Mouse (Mus musculus) intestine, embryonic 14.5 days (tissue): ENCODE measurements around the gene Pcdh9. TPM values are rescaled to one million over a fixed set of nuclear protein-coding genes. Genes with fewer than 3 reads are reported as not detected.
"Not testable (repeated sequence)": the region's sequence is repeated elsewhere in the genome, so short reads cannot be mapped to it uniquely, and the experiment has no call there.

ENCODE experiments used
- ATAC-seq: fragments of 200-750 bp; cut with Nextera tagmentation; replicated peaks from 2 replicates; pipeline ENCODE4 v1.8.0; 2017; ENCODE audit warnings: low read depth, moderate number of reproducible peaks, moderate TSS enrichment, moderate library complexity; ENCODE audit not compliant: low FRiP score, low TSS enrichment
- DNase-seq: peaks from one replicate; pipeline ENCODE4 v3.0.0-alpha.2; 2018; ENCODE audit warnings: low spot score
- H3K27ac ChIP-seq: fragments of 300-500 bp; sonication (generic); 2 replicates; pipeline ENCODE4 v1.5.1; 2014; ENCODE audit warnings: low read depth, mild to moderate bottlenecking, control low read depth
- H3K27me3 ChIP-seq: fragments of 300-500 bp; sonication (generic); replicated peaks from 2 replicates; pipeline ENCODE4 v1.6.1; 2014; ENCODE audit warnings: low read length, control low read depth; ENCODE audit not compliant: control insufficient read depth, insufficient read depth
- H3K36me3 ChIP-seq: fragments of 300-500 bp; sonication (generic); 2 replicates; pipeline ENCODE4 v1.6.1; 2014; ENCODE audit warnings: low read length, control low read depth; ENCODE audit not compliant: control insufficient read depth, insufficient read depth
- H3K4me1 ChIP-seq: fragments of 300-500 bp; sonication (generic); replicated peaks from 2 replicates; pipeline ENCODE4 v1.6.1; 2014; ENCODE audit warnings: low read length, control low read depth, mixed read lengths; ENCODE audit not compliant: control insufficient read depth, insufficient read depth
- H3K4me2 ChIP-seq: fragments of 300-500 bp; sonication (generic); 2 replicates; pipeline ENCODE4 v1.6.1; 2014; ENCODE audit warnings: low read length
- H3K4me3 ChIP-seq: fragments of 300-500 bp; sonication (generic); 2 replicates; pipeline ENCODE4 v1.5.1; 2014; ENCODE audit warnings: low read depth, low read length, control low read depth, mixed read lengths
- H3K9ac ChIP-seq: fragments of 300-500 bp; sonication (generic); 2 replicates; pipeline ENCODE4 v1.6.1; 2014; ENCODE audit warnings: mild to moderate bottlenecking, low read length
- H3K9me3 ChIP-seq: fragments of 300-500 bp; sonication (generic); 2 replicates; pipeline ENCODE4 v1.6.1; 2016; ENCODE audit warnings: low read length, control low read depth; ENCODE audit not compliant: control insufficient read depth
- WGBS: fragments of 180-500 bp; shearing (Covaris S2); extraction: QIAGEN DNeasy Blood & Tissue Kit; methylation state at CpG from one replicate; pipeline ENCODE4 v1.1.7; 2014; 5-methylcytosine and 5-hydroxymethylcytosine counted together
- polyA plus RNA-seq: library from polyadenylated mRNA; unstranded; fragments of >200 nt; fragmentation: Nextera tagmentation; extraction: Ambion mirVana; gene quantifications from 2 replicates; pipeline ENCODE4 v1.2.1, GENCODE M21; 2014

The Pcdh9 gene
- polyA plus RNA-seq, 1 experiment from 2014 or later, result 23.3 TPM

DNA sequence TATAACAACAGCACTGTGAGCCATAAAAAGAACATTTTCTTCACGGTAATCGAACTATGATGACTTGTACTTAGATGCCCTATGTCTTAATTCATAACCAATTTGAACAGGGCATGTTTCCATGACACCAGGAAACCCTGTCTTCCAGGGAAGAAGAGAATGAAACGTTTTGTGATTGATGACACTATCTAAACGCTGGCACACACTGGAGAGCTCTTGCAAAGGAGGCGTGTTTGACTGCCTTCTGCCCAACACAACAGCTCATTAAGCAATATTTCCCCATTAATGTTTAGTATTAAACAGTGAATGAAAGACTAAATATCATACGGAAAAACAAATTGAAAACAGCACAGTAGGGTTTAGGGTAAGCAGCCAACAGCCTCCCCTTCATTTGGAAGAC is 656.9 kb downstream of the Pcdh9 start:
- no peaks in the 10 kb centered on the region for H3K4me1 ChIP-seq
- H3K9ac ChIP-seq, result no peak overlapping the region
- H3K27me3 ChIP-seq, result no peaks in the 10 kb centered on the region
- no peak overlapping the region for H3K4me2 ChIP-seq
- DNase-seq (no peak), ATAC-seq (no peak)
- no peaks in the 10 kb centered on the region for H3K36me3 ChIP-seq
- no peak overlapping the region for H3K4me3 ChIP-seq
- H3K27ac ChIP-seq, result no peak overlapping the region
- H3K9me3 ChIP-seq, result no peaks in the 10 kb centered on the region
- 55% methylated on average over 6 of the region's 6 CpGs for WGBS

DNA sequence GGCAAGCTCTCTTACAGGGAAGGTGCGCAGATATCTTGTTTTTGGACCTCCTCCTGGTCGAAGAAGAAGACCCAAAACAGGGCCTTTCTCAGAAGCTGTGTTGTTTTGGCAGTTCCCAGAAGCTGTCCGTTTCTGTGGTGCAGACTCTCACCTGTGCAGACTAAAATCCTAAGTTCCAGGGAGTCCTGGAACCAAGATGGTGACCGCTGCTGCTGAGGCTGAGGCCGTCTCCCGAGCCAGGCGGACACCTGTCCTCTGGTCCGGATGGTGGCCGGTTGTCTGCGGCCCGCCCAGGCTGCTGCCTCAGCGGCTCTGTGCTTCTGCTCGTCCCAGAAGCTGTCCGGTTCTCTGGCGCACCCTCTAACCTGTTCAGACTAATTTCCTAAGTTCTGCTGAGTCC is 675.6 kb downstream of the Pcdh9 start:
- not testable (repeated sequence) for DNase-seq, H3K4me2 ChIP-seq, ATAC-seq, H3K9ac ChIP-seq, H3K27ac ChIP-seq, H3K4me3 ChIP-seq, H3K9me3 ChIP-seq, H3K4me1 ChIP-seq, H3K27me3 ChIP-seq, H3K36me3 ChIP-seq
- 93% methylated on average over 6 of the region's 15 CpGs for WGBS

DNA sequence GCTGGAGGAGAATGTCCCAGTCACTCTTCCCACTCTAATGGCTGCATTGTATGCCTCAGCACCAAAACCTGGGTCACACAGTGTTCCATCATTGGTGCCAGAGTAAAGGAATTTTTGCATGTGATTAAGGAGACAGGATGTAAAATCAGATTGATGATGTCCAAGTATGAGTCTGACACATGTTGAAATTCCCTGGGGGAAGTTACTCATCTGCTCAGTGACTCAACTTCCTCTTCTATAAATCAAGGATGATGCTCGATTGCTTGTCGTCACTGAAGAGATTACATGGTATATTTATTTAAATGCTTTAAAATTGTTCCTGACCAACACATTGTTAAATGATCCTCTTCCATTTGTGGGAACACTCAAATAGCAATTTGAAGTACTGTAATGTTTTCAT is 690.7 kb downstream of the Pcdh9 start:
- WGBS, result 53% methylated on average over 2 of the region's 2 CpGs
- Histone ChIP-seq H3K27me3 (no peaks in the 10 kb centered on the region), H3K36me3 (no peaks in the 10 kb centered on the region), H3K27ac (no peak overlapping the region), H3K4me3 (no peak overlapping the region), H3K9ac (no peak overlapping the region), H3K9me3 (no peaks in the 10 kb centered on the region), H3K4me1 (no peaks in the 10 kb centered on the region), H3K4me2 (no peak overlapping the region)
- DNase-seq (no peak), ATAC-seq (no peak)

DNA sequence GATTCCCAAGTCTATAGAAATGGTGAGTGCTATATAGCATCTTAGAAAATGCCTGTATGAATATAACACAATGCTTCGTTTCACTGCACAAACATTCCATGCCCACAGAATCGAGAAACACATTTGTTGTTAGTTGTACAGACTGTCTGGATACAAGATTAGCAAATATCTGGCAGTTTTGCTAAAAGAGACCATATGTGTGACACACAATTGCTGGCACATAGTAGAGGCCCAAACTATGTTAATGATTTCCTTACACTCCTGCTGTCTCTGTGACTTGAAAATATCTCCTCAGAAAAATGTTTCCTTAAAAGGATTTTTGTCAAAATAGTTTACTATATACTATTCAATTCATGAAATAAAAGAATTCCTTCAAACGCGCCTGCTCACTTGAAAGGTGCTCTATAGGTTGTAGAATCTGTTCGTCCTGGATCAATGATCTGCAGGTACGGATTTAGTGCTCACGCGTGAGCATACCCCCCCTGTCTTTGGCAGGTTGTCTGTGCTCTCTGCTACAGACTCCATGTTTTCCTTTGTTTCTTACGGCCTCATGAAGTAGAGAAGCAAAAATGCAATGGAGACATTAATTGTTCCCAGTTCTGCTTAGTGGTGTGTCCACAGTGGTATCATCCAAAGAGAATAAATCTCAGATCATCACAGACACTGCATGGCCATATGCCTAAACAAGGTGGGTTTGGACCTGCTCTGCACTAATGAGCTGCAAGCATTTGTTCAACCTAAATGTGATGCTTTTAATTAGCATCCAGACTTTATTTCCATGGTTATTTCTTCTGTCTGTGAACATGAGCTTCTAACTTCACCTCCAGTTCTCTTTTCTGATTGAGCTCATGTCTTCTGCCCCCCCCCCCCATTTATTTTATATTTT is 707.6 kb downstream of the Pcdh9 start:
- WGBS, result 89% methylated on average over 9 of the region's 9 CpGs
- H3K9ac ChIP-seq, result no peak overlapping the region
- no peaks in the 10 kb centered on the region for H3K9me3 ChIP-seq
- no peaks in the 10 kb centered on the region for H3K27me3 ChIP-seq
- ATAC-seq, result no peak
- H3K4me1 ChIP-seq, result no peaks in the 10 kb centered on the region
- no peak overlapping the region for H3K27ac ChIP-seq
- H3K36me3 ChIP-seq, result no peaks in the 10 kb centered on the region
- no peak overlapping the region for H3K4me3 ChIP-seq
- no peak for DNase-seq
- H3K4me2 ChIP-seq, result no peak overlapping the region

DNA sequence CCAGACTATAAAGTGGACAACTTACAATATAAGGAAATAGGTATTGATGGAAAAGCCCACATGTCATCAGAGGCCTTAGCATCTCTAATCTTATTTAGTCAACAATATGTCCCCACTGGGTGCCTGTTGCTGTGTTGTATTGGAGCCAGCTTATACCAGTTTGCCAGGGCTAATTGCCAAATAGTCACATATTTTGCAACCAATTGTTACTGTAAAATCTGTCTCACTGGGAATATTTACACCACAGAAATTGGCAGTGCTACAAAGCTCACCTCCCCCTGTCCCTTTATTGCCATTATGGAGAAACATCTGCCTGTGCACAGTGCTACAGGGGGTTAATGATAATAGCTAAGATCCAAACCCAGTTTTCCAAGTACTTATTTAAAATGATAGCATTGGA is 721.3 kb downstream of the Pcdh9 start:
- DNase-seq (no peak), ATAC-seq (no peak)
- no peaks in the 10 kb centered on the region for H3K4me1 ChIP-seq
- no peak overlapping the region for H3K4me2 ChIP-seq
- H3K9me3 ChIP-seq, result no peaks in the 10 kb centered on the region
- no peak overlapping the region for H3K27ac ChIP-seq
- H3K36me3 ChIP-seq, result no peaks in the 10 kb centered on the region
- H3K9ac ChIP-seq, result no peak overlapping the region
- H3K27me3 ChIP-seq, result no peaks in the 10 kb centered on the region
- H3K4me3 ChIP-seq, result no peak overlapping the region

DNA sequence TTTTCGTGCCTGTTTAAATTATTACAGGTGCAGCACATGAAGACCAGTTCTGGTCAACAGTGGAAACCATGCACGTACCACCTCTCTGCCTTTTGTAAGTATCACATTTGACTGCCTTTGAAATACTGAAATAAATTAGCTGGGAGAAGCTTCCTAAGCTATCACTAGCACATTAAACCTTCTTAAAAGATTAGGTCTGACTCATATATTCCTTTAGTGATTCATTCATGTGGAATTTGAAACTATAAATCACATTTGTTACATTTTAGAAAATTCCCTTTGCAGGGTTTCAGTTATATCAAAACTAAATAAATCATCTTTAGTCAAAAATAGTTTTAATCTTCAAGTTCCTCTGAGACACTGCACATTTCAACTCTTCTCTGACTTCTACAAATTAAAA is 722.1 kb downstream of the Pcdh9 start:
- Histone ChIP-seq H3K4me1 (no peaks in the 10 kb centered on the region), H3K4me2 (no peak overlapping the region), H3K36me3 (no peaks in the 10 kb centered on the region), H3K9ac (no peak overlapping the region), H3K27ac (no peak overlapping the region), H3K9me3 (no peaks in the 10 kb centered on the region), H3K4me3 (no peak overlapping the region), H3K27me3 (no peaks in the 10 kb centered on the region)
- DNase-seq (no peak), ATAC-seq (no peak)
- WGBS, result 53% methylated on average over 2 of the region's 2 CpGs

DNA sequence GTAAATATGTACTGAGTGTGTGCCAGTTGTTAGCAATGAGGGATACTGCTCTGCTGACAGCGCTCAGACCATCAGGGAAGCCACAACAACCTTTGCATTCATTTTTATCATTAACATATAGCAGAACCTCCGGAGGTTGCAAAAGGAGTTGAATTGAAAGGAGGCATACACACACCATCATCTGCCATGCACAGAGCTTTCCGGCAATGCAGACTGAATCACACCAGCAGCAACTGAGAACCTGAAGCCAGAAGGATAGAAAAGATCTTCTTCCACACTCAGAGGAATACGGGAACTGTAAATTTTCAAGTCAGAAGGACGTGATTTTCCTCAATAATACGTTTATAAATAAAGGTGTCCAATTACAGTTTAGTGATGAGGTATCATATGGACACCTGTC is 747.1 kb downstream of the Pcdh9 start:
- no peak for DNase-seq
- Histone ChIP-seq H3K9me3 (no peaks in the 10 kb centered on the region), H3K4me2 (no peak overlapping the region), H3K27ac (no peak overlapping the region), H3K27me3 (no peaks in the 10 kb centered on the region), H3K9ac (no peak overlapping the region), H3K4me1 (no peaks in the 10 kb centered on the region), H3K4me3 (no peak overlapping the region), H3K36me3 (no peaks in the 10 kb centered on the region)
- 82% methylated on average over 6 of the region's 6 CpGs for whole genome bisulfite sequencing
- ATAC-seq, result no peak

DNA sequence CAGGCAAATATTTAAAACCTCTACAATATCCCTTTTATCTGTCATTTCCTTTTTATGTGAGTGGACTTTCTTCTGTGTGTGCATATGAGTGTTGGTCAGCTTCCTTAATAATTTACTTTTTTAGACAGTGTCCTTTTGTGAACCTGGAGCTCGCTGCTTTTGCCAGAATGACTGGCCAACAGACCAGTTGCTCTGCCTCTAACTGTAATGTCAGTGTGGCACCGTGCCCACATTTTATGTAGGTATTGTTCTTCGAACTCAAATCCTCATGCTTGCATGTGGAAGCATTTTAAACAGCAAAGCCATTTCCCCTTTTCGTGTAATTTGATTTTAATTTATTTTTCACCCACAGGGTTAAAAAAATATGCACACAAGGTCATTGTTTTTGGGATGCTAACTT is 748.4 kb downstream of the Pcdh9 start:
- Histone ChIP-seq H3K36me3 (no peaks in the 10 kb centered on the region), H3K9me3 (no peaks in the 10 kb centered on the region), H3K27ac (no peak overlapping the region), H3K27me3 (no peaks in the 10 kb centered on the region), H3K4me3 (no peak overlapping the region), H3K4me1 (no peaks in the 10 kb centered on the region), H3K9ac (no peak overlapping the region), H3K4me2 (no peak overlapping the region)
- DNase-seq (no peak), ATAC-seq (no peak)
- 77% methylated on average over 4 of the region's 4 CpGs for WGBS

DNA sequence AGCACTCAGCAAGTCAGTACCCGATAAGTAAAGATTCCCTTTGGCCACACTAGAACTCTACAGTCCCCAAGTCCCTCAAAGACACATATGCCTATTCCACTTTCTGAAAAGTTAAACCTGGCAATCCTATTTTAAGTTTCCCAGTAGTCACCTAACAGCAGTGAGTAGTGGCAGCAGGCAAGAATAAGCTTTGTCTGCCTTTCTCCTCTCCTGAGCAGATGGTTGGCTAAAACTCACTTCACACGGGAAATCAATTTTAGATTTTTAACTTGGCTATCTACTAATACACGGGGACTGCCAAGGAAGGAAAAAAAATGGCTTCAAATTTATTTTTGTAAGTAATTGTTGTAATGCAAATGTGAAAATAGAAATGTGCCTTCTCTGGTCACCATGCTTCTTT is 763.5 kb downstream of the Pcdh9 start:
- H3K4me2 ChIP-seq, result no peak overlapping the region
- H3K4me3 ChIP-seq, result no peak overlapping the region
- no peak overlapping the region for H3K27ac ChIP-seq
- H3K4me1 ChIP-seq, result no peaks in the 10 kb centered on the region
- H3K36me3 ChIP-seq, result no peaks in the 10 kb centered on the region
- H3K27me3 ChIP-seq, result no peaks in the 10 kb centered on the region
- H3K9me3 ChIP-seq, result no peaks in the 10 kb centered on the region
- ATAC-seq (no peak), DNase-seq (no peak)
- WGBS, result 88% methylated on average over 3 of the region's 3 CpGs
- no peak overlapping the region for H3K9ac ChIP-seq
